Mouse (Mus musculus) liver, embryonic 13.5 days (tissue): ENCODE measurements around the gene Adamts3. TPM values are rescaled to one million over a fixed set of nuclear protein-coding genes. Genes with fewer than 3 reads are reported as not detected.
A peak's percentile ranks its signal among the peaks of the same experiment; 100 is the strongest.

Source experiments
- ATAC-seq: fragments of 200-750 bp; cut with Nextera tagmentation; 2 replicates; pipeline ENCODE4 v1.8.0; 2017; ENCODE audit warnings: low read depth, mild to moderate bottlenecking, moderate number of reproducible peaks, moderate library complexity
- DNase-seq: peaks from one replicate; pipeline ENCODE4 v3.0.0; 2022
- H3K27ac ChIP-seq: fragments of 300-500 bp; sonication (generic); 2 replicates; pipeline ENCODE4 v1.5.1; 2015; ENCODE audit warnings: moderate library complexity, mild to moderate bottlenecking, inconsistent platforms
- H3K27me3 ChIP-seq: fragments of 300-500 bp; sonication (generic); 2 replicates; pipeline ENCODE4 v1.6.1; 2015; ENCODE audit warnings: mild to moderate bottlenecking, inconsistent platforms
- H3K36me3 ChIP-seq: fragments of 300-500 bp; sonication (generic); 2 replicates; pipeline ENCODE4 v1.6.1; 2015; ENCODE audit warnings: mild to moderate bottlenecking, inconsistent platforms
- H3K4me1 ChIP-seq: fragments of 300-500 bp; sonication (generic); replicated peaks from 2 replicates; pipeline ENCODE4 v1.6.1; 2015; ENCODE audit warnings: inconsistent platforms
- H3K4me2 ChIP-seq: fragments of 300-500 bp; sonication (generic); 2 replicates; pipeline ENCODE4 v1.6.1; 2015; ENCODE audit warnings: inconsistent platforms, mild to moderate bottlenecking, moderate library complexity
- H3K4me3 ChIP-seq: fragments of 300-500 bp; sonication (generic); replicated peaks from 2 replicates; pipeline ENCODE4 v1.5.1; 2015; ENCODE audit warnings: mild to moderate bottlenecking, inconsistent platforms
- H3K9ac ChIP-seq: fragments of 300-500 bp; sonication (generic); 2 replicates; pipeline ENCODE4 v1.6.1; 2015; ENCODE audit warnings: mild to moderate bottlenecking, inconsistent platforms
- H3K9me3 ChIP-seq: fragments of 300-500 bp; sonication (generic); replicated peaks from 2 replicates; pipeline ENCODE4 v1.6.1; 2016; ENCODE audit warnings: inconsistent platforms
- WGBS: fragments of 180-500 bp; shearing (Covaris S2); methylation state at CpG from one replicate; pipeline ENCODE4 v1.1.7; 2015; ENCODE audit not compliant: insufficient replicate concordance; 5-methylcytosine and 5-hydroxymethylcytosine counted together
- polyA plus RNA-seq: library from polyadenylated mRNA; unstranded; fragments of >200 nt; fragmentation: Nextera tagmentation; extraction: Ambion mirVana; gene quantifications from 2 replicates; pipeline ENCODE4 v1.2.1, GENCODE M21; 2015

Gene Adamts3
- polyA plus RNA-seq, 1 experiment from 2014 or later, result 1.2 TPM

GRCm38 (mm10) chr5:89816610-89817009, 66.5 kb downstream of the Adamts3 start:
- Histone ChIP-seq H3K9ac (no peak overlapping the region), H3K4me1 (peaks cover 5% of the 10 kb centered on the region), H3K27me3 (no peaks in the 10 kb centered on the region), H3K4me2 (no peak overlapping the region), H3K36me3 (no peaks in the 10 kb centered on the region), H3K27ac (no peak overlapping the region), H3K4me3 (no peak overlapping the region), H3K9me3 (no peaks in the 10 kb centered on the region)
- no peak for ATAC-seq
- no peak for DNase-seq
- 63% methylated on average over 6 of the region's 6 CpGs for WGBS

DNA sequence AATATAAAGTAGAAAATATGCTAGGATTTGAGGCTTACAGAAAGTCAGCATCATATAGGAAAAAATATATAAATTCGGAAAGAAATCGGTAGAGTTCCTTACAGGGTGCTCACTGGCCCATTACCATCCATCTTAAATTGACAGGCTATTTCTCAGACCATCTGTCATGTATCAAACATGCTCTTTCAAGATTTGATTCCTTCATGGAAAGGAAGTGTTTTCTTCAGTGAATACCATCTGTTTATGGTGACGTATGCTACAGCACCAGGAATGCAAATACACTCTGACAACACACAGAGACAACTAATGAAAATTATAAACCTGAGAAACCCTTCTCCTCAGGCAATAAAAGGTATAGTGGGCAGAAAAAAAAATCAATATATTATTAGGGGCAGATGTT, 68.6 kb downstream of the Adamts3 start:
- no peaks in the 10 kb centered on the region for H3K27me3 ChIP-seq

GRCm38 (mm10) chr5:89800181-89800816, 82.8 kb downstream of the Adamts3 start:
- H3K4me1 ChIP-seq, result no peaks in the 10 kb centered on the region
- no peak overlapping the region for H3K4me3 ChIP-seq
- ATAC-seq (no peak), DNase-seq (no peak)
- no peaks in the 10 kb centered on the region for H3K36me3 ChIP-seq
- 69% methylated on average over 5 of the region's 5 CpGs for WGBS
- no peaks in the 10 kb centered on the region for H3K27me3 ChIP-seq
- no peaks in the 10 kb centered on the region for H3K9me3 ChIP-seq
- H3K4me2 ChIP-seq, result no peak overlapping the region
- H3K9ac ChIP-seq, result no peak overlapping the region
- no peak overlapping the region for H3K27ac ChIP-seq

More for the DNA sequence above, 68.6 kb downstream of the Adamts3 start:
- no peak overlapping the region for H3K27ac ChIP-seq
- no peaks in the 10 kb centered on the region for H3K36me3 ChIP-seq
- H3K4me1 ChIP-seq, result peaks cover 5% of the 10 kb centered on the region
- no peak overlapping the region for H3K9ac ChIP-seq
- 81% methylated on average over 3 of the region's 3 CpGs for WGBS
- no peaks in the 10 kb centered on the region for H3K9me3 ChIP-seq
- DNase-seq (no peak), ATAC-seq (no peak)
- H3K4me2 ChIP-seq, result no peak overlapping the region
- H3K4me3 ChIP-seq, result no peak overlapping the region

- DNase-seq (no peak), ATAC-seq (no peak)
- H3K4me2 ChIP-seq, result no peak overlapping the region
- 88% methylated on average over 3 of the region's 3 CpGs for WGBS
- no peaks in the 10 kb centered on the region for H3K9me3 ChIP-seq
- H3K4me1 ChIP-seq, result no peaks in the 10 kb centered on the region
- no peaks in the 10 kb centered on the region for H3K36me3 ChIP-seq
- no peak overlapping the region for H3K9ac ChIP-seq
- H3K4me3 ChIP-seq, result no peak overlapping the region
- no peaks in the 10 kb centered on the region for H3K27me3 ChIP-seq
- H3K27ac ChIP-seq, result no peak overlapping the region
These were observed 89.4 kb downstream of the Adamts3 start for GRCm38 (mm10) chr5:89793706-89794105.

- ATAC-seq (no peak), DNase-seq (no peak)
- Histone ChIP-seq H3K4me1 (no peaks in the 10 kb centered on the region), H3K27me3 (no peaks in the 10 kb centered on the region), H3K9me3 (no peaks in the 10 kb centered on the region), H3K4me2 (no peak overlapping the region), H3K27ac (no peak overlapping the region), H3K4me3 (no peak overlapping the region), H3K36me3 (no peaks in the 10 kb centered on the region), H3K9ac (no peak overlapping the region)
- 80% methylated on average over 5 of the region's 5 CpGs for WGBS
These were observed 98.5 kb downstream of the Adamts3 start for GRCm38 (mm10) chr5:89784635-89785034.

GRCm38 (mm10) chr5:89779823-89780222, 103.3 kb downstream of the Adamts3 start:
- no peak overlapping the region for H3K4me2 ChIP-seq
- ATAC-seq (no peak), DNase-seq (no peak)
- WGBS, result 66% methylated on average over 2 of the region's 2 CpGs
- H3K36me3 ChIP-seq, result no peaks in the 10 kb centered on the region
- H3K9ac ChIP-seq, result no peak overlapping the region
- H3K27me3 ChIP-seq, result no peaks in the 10 kb centered on the region
- no peak overlapping the region for H3K27ac ChIP-seq
- no peak overlapping the region for H3K4me3 ChIP-seq
- H3K9me3 ChIP-seq, result no peaks in the 10 kb centered on the region
- H3K4me1 ChIP-seq, result no peaks in the 10 kb centered on the region

- WGBS, result 59% methylated on average over 2 of the region's 2 CpGs
- no peak for DNase-seq
- no peaks in the 10 kb centered on the region for H3K4me1 ChIP-seq
These were observed 104.5 kb downstream of the Adamts3 start for GRCm38 (mm10) chr5:89778610-89779009.

GRCm38 (mm10) chr5:89777411-89777810, 105.7 kb downstream of the Adamts3 start:
- no peak overlapping the region for H3K9ac ChIP-seq
- DNase-seq, result no peak
- ATAC-seq, result no peak
- H3K4me3 ChIP-seq, result no peak overlapping the region
- no peak overlapping the region for H3K27ac ChIP-seq
- no peak overlapping the region for H3K4me2 ChIP-seq
- H3K9me3 ChIP-seq, result no peaks in the 10 kb centered on the region
- no peaks in the 10 kb centered on the region for H3K4me1 ChIP-seq
- no peaks in the 10 kb centered on the region for H3K36me3 ChIP-seq
- no peaks in the 10 kb centered on the region for H3K27me3 ChIP-seq
- WGBS, result 55% methylated on average over 4 of the region's 4 CpGs

More at GRCm38 (mm10) chr5:89778610-89779009, 104.5 kb downstream of the Adamts3 start:
- H3K9ac ChIP-seq, result no peak overlapping the region
- H3K9me3 ChIP-seq, result no peaks in the 10 kb centered on the region
- H3K27ac ChIP-seq, result no peak overlapping the region
- H3K36me3 ChIP-seq, result no peaks in the 10 kb centered on the region
- no peak overlapping the region for H3K4me2 ChIP-seq
- H3K27me3 ChIP-seq, result no peaks in the 10 kb centered on the region
- H3K4me3 ChIP-seq, result no peak overlapping the region
- ATAC-seq, result no peak

- Histone ChIP-seq H3K4me3 (no peak overlapping the region), H3K9me3 (no peaks in the 10 kb centered on the region), H3K36me3 (no peaks in the 10 kb centered on the region), H3K4me1 (no peaks in the 10 kb centered on the region), H3K27me3 (no peaks in the 10 kb centered on the region), H3K9ac (no peak overlapping the region), H3K27ac (no peak overlapping the region), H3K4me2 (no peak overlapping the region)
- no peak for ATAC-seq
- WGBS, result 58% methylated on average over 4 of the region's 4 CpGs
- DNase-seq, result no peak
These were observed 112.3 kb downstream of the Adamts3 start for GRCm38 (mm10) chr5:89770655-89771355.

- 30% methylated on average over 11 of the region's 11 CpGs for WGBS
- Histone ChIP-seq H3K27ac (no peak overlapping the region), H3K4me3 (no peak overlapping the region)
These were observed 119.6 kb downstream of the Adamts3 start for GRCm38 (mm10) chr5:89763189-89764187.

GRCm38 (mm10) chr5:89760368-89760767, 122.8 kb downstream of the Adamts3 start:
- H3K27ac ChIP-seq, result no peak overlapping the region
- H3K9me3 ChIP-seq, result peaks cover 3% of the 10 kb centered on the region; the same call in 1 of the 2 replicates
- no peak overlapping the region for H3K9ac ChIP-seq
- WGBS, result 68% methylated on average over 4 of the region's 4 CpGs
- no peaks in the 10 kb centered on the region for H3K27me3 ChIP-seq
- no peak for ATAC-seq
- H3K4me3 ChIP-seq, result no peak overlapping the region
- H3K4me2 ChIP-seq, result no peak overlapping the region
- DNase-seq, result no peak
- H3K4me1 ChIP-seq, result no peaks in the 10 kb centered on the region
- H3K36me3 ChIP-seq, result no peaks in the 10 kb centered on the region

More at GRCm38 (mm10) chr5:89763189-89764187, 119.6 kb downstream of the Adamts3 start:
- H3K27me3 ChIP-seq, result no peaks in the 10 kb centered on the region
- H3K9ac ChIP-seq, result no peak overlapping the region
- no peaks in the 10 kb centered on the region for H3K9me3 ChIP-seq
- DNase-seq (no peak), ATAC-seq (peak; percentile 51; the same call in 1 of the 2 replicates)
- H3K36me3 ChIP-seq, result no peaks in the 10 kb centered on the region
- H3K4me1 ChIP-seq, result no peaks in the 10 kb centered on the region
- H3K4me2 ChIP-seq, result no peak overlapping the region
